Mouse (Mus musculus): ENCODE measurements around the gene Tango6. TPM values are rescaled to one million over a fixed set of nuclear protein-coding genes. Genes with fewer than 3 reads are reported as not detected.
A peak's percentile ranks its signal among the peaks of the same experiment; 100 is the strongest.

Tango6 gene
- polyA plus RNA-seq, 1 experiment: not detected

GRCm38 (mm10) chr8:106887336-106888189, 204.7 kb downstream of the Tango6 start:
- H3K4me3 ChIP-seq (ENCODE audit: insufficient read depth, low read depth, low read length): no peak overlapping the region
- no peak overlapping the region for H3K27ac ChIP-seq (ENCODE audit: insufficient read depth, low read depth, low read length)
- H3K4me1 ChIP-seq (ENCODE audit: control insufficient read depth, insufficient read depth, low read length): peaks cover 3% of the 10 kb centered on the region
- WGBS: 39% methylated on average over 5 of the region's 5 CpGs
- TF ChIP-seq POLR2A (IDR thresholded peaks at IDR 0.05; ENCODE audit: insufficient read depth, low read depth, low read length) (no peak), CTCF (IDR thresholded peaks at IDR 0.05; ENCODE audit: insufficient read depth, low read depth, low read length) (no peak)

- WGBS: 80% methylated on average over 3 of the region's 3 CpGs
- H3K27ac ChIP-seq (ENCODE audit: insufficient read depth, low read depth, low read length): no peak overlapping the region
- no peak overlapping the region for H3K4me3 ChIP-seq (ENCODE audit: insufficient read depth, low read depth, low read length)
- TF ChIP-seq CTCF (IDR thresholded peaks at IDR 0.05; ENCODE audit: insufficient read depth, low read depth, low read length) (no peak), POLR2A (IDR thresholded peaks at IDR 0.05; ENCODE audit: insufficient read depth, low read depth, low read length) (no peak)
- H3K4me1 ChIP-seq (ENCODE audit: control insufficient read depth, insufficient read depth, low read length): peaks cover 3% of the 10 kb centered on the region
Observed at GRCm38 (mm10) chr8:106888803-106889202, 205.9 kb downstream of the Tango6 start.

GRCm38 (mm10) chr8:106892210-106892805, 209.4 kb downstream of the Tango6 start:
- H3K4me1 ChIP-seq (ENCODE audit: control insufficient read depth, insufficient read depth, low read length): peaks cover 5% of the 10 kb centered on the region
- H3K4me3 ChIP-seq (ENCODE audit: insufficient read depth, low read depth, low read length): peak overlapping the region; percentile 91
- TF ChIP-seq CTCF (IDR thresholded peaks at IDR 0.05; ENCODE audit: insufficient read depth, low read depth, low read length) (no peak), POLR2A (IDR thresholded peaks at IDR 0.05; ENCODE audit: insufficient read depth, low read depth, low read length) (no peak)
- H3K27ac ChIP-seq (ENCODE audit: insufficient read depth, low read depth, low read length): no peak overlapping the region
- WGBS: under 1% methylated on average over 15 of the region's 15 CpGs

GRCm38 (mm10) chr8:106892806-106893451, 210.1 kb downstream of the Tango6 start:
- Histone ChIP-seq H3K4me3 (ENCODE audit: insufficient read depth, low read depth, low read length) (peak overlapping the region; percentile 91), H3K27ac (ENCODE audit: insufficient read depth, low read depth, low read length) (peak overlapping the region; percentile 82), H3K4me1 (ENCODE audit: control insufficient read depth, insufficient read depth, low read length) (peaks cover 5% of the 10 kb centered on the region)
- TF ChIP-seq CTCF (IDR thresholded peaks at IDR 0.05; ENCODE audit: insufficient read depth, low read depth, low read length) (no peak), POLR2A (IDR thresholded peaks at IDR 0.05; ENCODE audit: insufficient read depth, low read depth, low read length) (no peak)
- WGBS: 2% methylated on average over 56 of the region's 57 CpGs

GRCm38 (mm10) chr8:106893481-106894156, 210.8 kb downstream of the Tango6 start, which contains the start of gene Utp4:
Gene Utp4, plus strand, starts transcription at chr8:106893636.
- WGBS: under 1% methylated on average over 63 of the region's 63 CpGs
- Histone ChIP-seq H3K4me1 (ENCODE audit: control insufficient read depth, insufficient read depth, low read length) (peaks cover 5% of the 10 kb centered on the region), H3K4me3 (ENCODE audit: insufficient read depth, low read depth, low read length) (peak within 1 kb of the TSS; percentile 91), H3K27ac (ENCODE audit: insufficient read depth, low read depth, low read length) (peak within 1 kb of the TSS; percentile 82)
- TF ChIP-seq CTCF (IDR thresholded peaks at IDR 0.05; ENCODE audit: insufficient read depth, low read depth, low read length) (no peak), POLR2A (IDR thresholded peaks at IDR 0.05; ENCODE audit: insufficient read depth, low read depth, low read length) (peak; percentile 75)

- no peak for TF ChIP-seq CTCF (IDR thresholded peaks at IDR 0.05; ENCODE audit: insufficient read depth, low read depth, low read length)
- TF ChIP-seq POLR2A (IDR thresholded peaks at IDR 0.05; ENCODE audit: insufficient read depth, low read depth, low read length): no peak
- H3K27ac ChIP-seq (ENCODE audit: insufficient read depth, low read depth, low read length): no peak overlapping the region
- no peaks in the 10 kb centered on the region for H3K4me1 ChIP-seq (ENCODE audit: control insufficient read depth, insufficient read depth, low read length)
- 88% methylated on average over 5 of the region's 5 CpGs for WGBS
- no peak overlapping the region for H3K4me3 ChIP-seq (ENCODE audit: insufficient read depth, low read depth, low read length)
Observed at GRCm38 (mm10) chr8:106899473-106899872, 216.6 kb downstream of the Tango6 start.

Other genes with a start within 250 kb of the Tango6 start
- not detected in 2 replicates for gene 6030452D12Rik, start 182.5 kb upstream of the Tango6 start, polyA plus RNA-seq (2012; ENCODE audit: insufficient read depth, insufficient read length, low replicate concordance, missing spikeins)
- gene Cdh3, start 172.2 kb upstream of the Tango6 start, polyA plus RNA-seq (2012; ENCODE audit: insufficient read depth, insufficient read length, low replicate concordance, missing spikeins): not detected in 2 replicates
- gene Gm10073, start 109.6 kb upstream of the Tango6 start, polyA plus RNA-seq (2012; ENCODE audit: insufficient read depth, insufficient read length, low replicate concordance, missing spikeins): 1,644 TPM in 1 of 2 replicates, not detected in the other
- gene Cdh1, start 79.7 kb upstream of the Tango6 start, polyA plus RNA-seq (2012; ENCODE audit: insufficient read depth, insufficient read length, low replicate concordance, missing spikeins): not detected in 2 replicates
- not detected in 2 replicates for gene Has3, start 187.2 kb downstream of the Tango6 start, polyA plus RNA-seq (2012; ENCODE audit: insufficient read depth, insufficient read length, low replicate concordance, missing spikeins)
- gene Utp4, start 210.6 kb downstream of the Tango6 start, polyA plus RNA-seq (2012; ENCODE audit: insufficient read depth, insufficient read length, low replicate concordance, missing spikeins): not detected in 2 replicates

All from olfactory bulb, adult 2 months (tissue).